Mouse (Mus musculus) hindbrain, embryonic 15.5 days (tissue): ENCODE measurements at regions not wholly inside any gene's neighbourhood (a gene's known extent, or its start where the extent isn't known, plus 50 kb on each side); places are given as distances from the start of the nearest gene placed in this dataset.
A peak's percentile ranks its signal among the peaks of the same experiment; 100 is the strongest.

Experiments
- ATAC-seq: fragments of 200-750 bp; cut with Nextera tagmentation; 2 replicates; pipeline ENCODE4 v1.8.0; 2017; ENCODE audit warnings: low read depth, moderate number of reproducible peaks, moderate TSS enrichment; ENCODE audit not compliant: low FRiP score
- H3K27ac ChIP-seq: fragments of 300-500 bp; sonication (generic); replicated peaks from 2 replicates; pipeline ENCODE4 v1.5.1; 2015; ENCODE audit warnings: mild to moderate bottlenecking, inconsistent platforms
- H3K27me3 ChIP-seq: fragments of 300-500 bp; sonication (generic); 2 replicates; pipeline ENCODE4 v1.6.1; 2015; ENCODE audit warnings: control low read depth, inconsistent platforms
- H3K36me3 ChIP-seq: fragments of 300-500 bp; sonication (generic); 2 replicates; pipeline ENCODE4 v1.6.1; 2015; ENCODE audit warnings: control low read depth, inconsistent platforms
- H3K4me1 ChIP-seq: fragments of 300-500 bp; sonication (generic); replicated peaks from 2 replicates; pipeline ENCODE4 v1.6.1; 2015; ENCODE audit warnings: control low read depth, inconsistent platforms
- H3K4me2 ChIP-seq: fragments of 300-500 bp; sonication (generic); 2 replicates; pipeline ENCODE4 v1.6.1; 2015; ENCODE audit warnings: moderate library complexity, mild to moderate bottlenecking, inconsistent platforms
- H3K4me3 ChIP-seq: fragments of 300-500 bp; sonication (generic); 2 replicates; pipeline ENCODE4 v1.5.1; 2015; ENCODE audit warnings: mild to moderate bottlenecking, inconsistent platforms
- H3K9ac ChIP-seq: fragments of 300-500 bp; sonication (generic); 2 replicates; pipeline ENCODE4 v1.6.1; 2015; ENCODE audit warnings: inconsistent platforms
- H3K9me3 ChIP-seq: fragments of 300-500 bp; sonication (generic); 2 replicates; pipeline ENCODE4 v1.6.1; 2016; ENCODE audit warnings: control low read depth, inconsistent platforms
- WGBS: fragments of 180-500 bp; shearing (Covaris S2); methylation state at CpG from one replicate; pipeline ENCODE4 v1.1.7; 2015; 5-methylcytosine and 5-hydroxymethylcytosine counted together

- no peak overlapping the region for H3K4me2 ChIP-seq
- no peaks in the 10 kb centered on the region for H3K9me3 ChIP-seq
- no peaks in the 10 kb centered on the region for H3K4me1 ChIP-seq
- no peak for ATAC-seq
- 90% methylated on average over 3 of the region's 3 CpGs for WGBS
- H3K4me3 ChIP-seq, result no peak overlapping the region
- no peak overlapping the region for H3K9ac ChIP-seq
- H3K36me3 ChIP-seq, result no peaks in the 10 kb centered on the region
- no peaks in the 10 kb centered on the region for H3K27me3 ChIP-seq
- no peak overlapping the region for H3K27ac ChIP-seq
These were observed 163.5 kb upstream of the Kcnh7 start for GRCm38 (mm10) chr2:63347562-63347961.

GRCm38 (mm10) chr2:63326750-63327149, 142.7 kb upstream of the Kcnh7 start:
- Histone ChIP-seq H3K27ac (no peak overlapping the region), H3K27me3 (no peaks in the 10 kb centered on the region), H3K4me3 (no peak overlapping the region), H3K36me3 (no peaks in the 10 kb centered on the region), H3K4me2 (no peak overlapping the region), H3K9me3 (no peaks in the 10 kb centered on the region), H3K4me1 (no peaks in the 10 kb centered on the region), H3K9ac (no peak overlapping the region)
- no peak for ATAC-seq
- WGBS, result 72% methylated on average over 4 of the region's 4 CpGs

GRCm38 (mm10) chr2:63280911-63281310, 96.8 kb upstream of the Kcnh7 start:
- Histone ChIP-seq H3K27me3 (no peaks in the 10 kb centered on the region), H3K9ac (no peak overlapping the region), H3K4me2 (no peak overlapping the region), H3K4me3 (no peak overlapping the region), H3K36me3 (no peaks in the 10 kb centered on the region), H3K9me3 (no peaks in the 10 kb centered on the region), H3K4me1 (no peaks in the 10 kb centered on the region), H3K27ac (no peak overlapping the region)
- no peak for ATAC-seq

GRCm38 (mm10) chr2:63273799-63274203, 89.7 kb upstream of the Kcnh7 start:
- Histone ChIP-seq H3K4me1 (no peaks in the 10 kb centered on the region), H3K27me3 (no peaks in the 10 kb centered on the region), H3K4me3 (no peak overlapping the region), H3K4me2 (no peak overlapping the region), H3K9ac (no peak overlapping the region), H3K9me3 (no peaks in the 10 kb centered on the region), H3K27ac (no peak overlapping the region), H3K36me3 (no peaks in the 10 kb centered on the region)
- WGBS, result 29% methylated on average over 3 of the region's 3 CpGs
- 0 out of 2 replicates have a peak, but pooled peaks have one; percentile 30 for ATAC-seq

- Histone ChIP-seq H3K9ac (no peak overlapping the region), H3K4me1 (no peaks in the 10 kb centered on the region), H3K9me3 (no peaks in the 10 kb centered on the region), H3K4me3 (no peak overlapping the region), H3K36me3 (no peaks in the 10 kb centered on the region), H3K27ac (no peak overlapping the region), H3K4me2 (no peak overlapping the region), H3K27me3 (no peaks in the 10 kb centered on the region)
- WGBS, result 40% methylated on average over 4 of the region's 4 CpGs
- ATAC-seq, result no peak
These were observed 62.1 kb upstream of the Kcnh7 start for GRCm38 (mm10) chr2:63246091-63246612.

GRCm38 (mm10) chr2:63239326-63239725, 55.2 kb upstream of the Kcnh7 start:
- Histone ChIP-seq H3K9ac (no peak overlapping the region), H3K4me1 (no peaks in the 10 kb centered on the region), H3K27me3 (no peaks in the 10 kb centered on the region), H3K4me3 (no peak overlapping the region), H3K36me3 (no peaks in the 10 kb centered on the region), H3K27ac (no peak overlapping the region), H3K9me3 (no peaks in the 10 kb centered on the region), H3K4me2 (no peak overlapping the region)
- WGBS, result 89% methylated on average over 3 of the region's 3 CpGs
- no peak for ATAC-seq
